Mouse (Mus musculus) liver, embryonic 14.5 days (tissue): ENCODE results near the gene Rft1.

Source experiments
- CTCF ChIP-seq: IDR thresholded peaks from 2 replicates; pipeline ENCODE4 v1.5.1; 2016; ENCODE audit warnings: antibody characterized with exemption, low read depth, control low read depth
- EP300 ChIP-seq: IDR thresholded peaks from 2 replicates; pipeline ENCODE4 v1.6.1; 2016; ENCODE audit warnings: antibody characterized with exemption, low read depth

GRCm38 (mm10) chr14:30655531-30655930, 1.4 kb downstream of the Rft1 start:
- TF ChIP-seq CTCF (no peak), EP300 (no peak)
